Mouse (Mus musculus): ENCODE data around the gene Gm20890. TPM values are rescaled to one million over a fixed set of nuclear protein-coding genes. Genes with fewer than 3 reads are reported as not detected.
"Not testable (repeated sequence)": the region's sequence is repeated elsewhere in the genome, so short reads cannot be mapped to it uniquely, and the experiment has no call there.

The Gm20890 gene
- polyA plus RNA-seq (2014; fragmentation: Nextera tagmentation; extraction: Ambion mirVana) = not detected in 2 replicates

- H3K9ac ChIP-seq (ENCODE audit: low read length); H3K27ac ChIP-seq (ENCODE audit: low read depth, low read length); H3K9me3 ChIP-seq (ENCODE audit: control insufficient read depth, low read length); H3K4me3 ChIP-seq (ENCODE audit: low read depth, low read length); H3K4me1 ChIP-seq (replicated peaks; ENCODE audit: control insufficient read depth, insufficient read depth, low read length); H3K4me2 ChIP-seq (ENCODE audit: low read depth, low read length, severe bottlenecking); ATAC-seq (replicated peaks; ENCODE audit: low FRiP score); DNase-seq (ENCODE audit: low spot score); H3K36me3 ChIP-seq (ENCODE audit: control insufficient read depth, insufficient read depth, low read length); H3K27me3 ChIP-seq (ENCODE audit: control insufficient read depth, insufficient read depth, low read length): not testable (repeated sequence)
- WGBS = no CpG with 5 or more reads among the region's 5 CpGs
Observed at GRCm38 (mm10) chrY:26776699-26777098, at the start of gene Gm20890. Gm20890 (minus strand) TSS chrY:26776799.
